Mouse (Mus musculus) kidney, postnatal 0 days (tissue): ENCODE measurements around the gene Igfbp3. TPM values are rescaled to one million over a fixed set of nuclear protein-coding genes. Genes with fewer than 3 reads are reported as not detected.

Source experiments
- ATAC-seq: fragments of 200-750 bp; cut with Nextera tagmentation; replicated peaks from 2 replicates; pipeline ENCODE4 v1.8.0; 2017; ENCODE audit warnings: low read depth, moderate number of reproducible peaks, moderate TSS enrichment, moderate library complexity; ENCODE audit not compliant: low FRiP score
- DNase-seq: peaks from one replicate; pipeline ENCODE4 v3.0.0-alpha.2; 2016; ENCODE audit warnings: low spot score
- H3K27ac ChIP-seq: fragments of 300-500 bp; sonication (generic); 2 replicates; pipeline ENCODE4 v1.5.1; 2014; ENCODE audit warnings: mild to moderate bottlenecking
- H3K27me3 ChIP-seq: fragments of 300-500 bp; sonication (generic); 2 replicates; pipeline ENCODE4 v1.6.1; 2014; ENCODE audit warnings: low read length, mixed read lengths; ENCODE audit not compliant: insufficient read depth
- H3K36me3 ChIP-seq: fragments of 300-500 bp; sonication (generic); 2 replicates; pipeline ENCODE4 v1.6.1; 2014; ENCODE audit warnings: low read length, mixed read lengths; ENCODE audit not compliant: insufficient read depth
- H3K4me1 ChIP-seq: fragments of 300-500 bp; sonication (generic); replicated peaks from 2 replicates; pipeline ENCODE4 v1.6.1; 2014; ENCODE audit warnings: antibody characterized with exemption, low read length, mixed read lengths; ENCODE audit not compliant: insufficient read depth
- H3K4me2 ChIP-seq: fragments of 300-500 bp; sonication (generic); 2 replicates; pipeline ENCODE4 v1.6.1; 2014; ENCODE audit warnings: mild to moderate bottlenecking, low read length, moderate library complexity, mixed read lengths
- H3K4me3 ChIP-seq: fragments of 300-500 bp; sonication (generic); replicated peaks from 2 replicates; pipeline ENCODE4 v1.5.1; 2014; ENCODE audit warnings: low read depth, low read length
- H3K9ac ChIP-seq: fragments of 300-500 bp; sonication (generic); 2 replicates; pipeline ENCODE4 v1.6.1; 2014; ENCODE audit warnings: low read depth, low read length
- H3K9me3 ChIP-seq: fragments of 300-500 bp; sonication (generic); replicated peaks from 2 replicates; pipeline ENCODE4 v1.6.1; 2016; ENCODE audit warnings: low read length, inconsistent platforms, mixed read lengths
- CTCF ChIP-seq: IDR thresholded peaks from 2 replicates; pipeline ENCODE4 v1.5.1; 2016; ENCODE audit warnings: antibody characterized with exemption, low read depth, mild to moderate bottlenecking, moderate library complexity
- WGBS: fragments of 180-500 bp; shearing (Covaris S2); extraction: QIAGEN DNeasy Blood & Tissue Kit; methylation state at CpG from one replicate; pipeline ENCODE4 v1.1.7; 2014; 5-methylcytosine and 5-hydroxymethylcytosine counted together
- polyA plus RNA-seq: library from polyadenylated mRNA; unstranded; fragments of >200 nt; fragmentation: Nextera tagmentation; extraction: Ambion mirVana; gene quantifications from 2 replicates; pipeline ENCODE4 v1.2.1, GENCODE M21; 2015

The Igfbp3 gene
- polyA plus RNA-seq, 1 experiment from 2014 or later: 221 TPM

DNA sequence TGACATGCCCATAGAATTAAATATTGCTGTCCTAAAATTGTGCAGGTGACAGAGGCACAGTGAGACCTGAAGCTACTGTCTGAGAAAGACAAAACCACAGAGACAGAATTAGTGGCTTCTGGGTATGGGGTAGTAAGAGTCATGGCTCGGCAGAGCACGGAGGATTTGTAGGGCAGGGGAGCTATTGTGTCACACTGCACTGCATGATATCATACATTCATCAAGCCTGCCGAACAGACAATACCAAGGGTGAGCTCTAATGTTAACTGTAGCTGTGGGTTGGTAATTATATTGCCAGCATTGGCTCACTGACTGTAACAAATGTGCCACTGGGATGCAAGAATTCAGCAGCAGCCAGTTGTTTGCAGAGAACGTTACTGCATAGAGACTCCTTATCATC, 49.3 kb downstream of the Igfbp3 start:
- WGBS: 54% methylated on average over 4 of the region's 4 CpGs
- DNase-seq (no peak), ATAC-seq (no peak)
- TF ChIP-seq CTCF: no peak
- no peaks in the 10 kb centered on the region for H3K9me3 ChIP-seq
- H3K4me3 ChIP-seq: no peak overlapping the region
- peaks cover 16% of the 10 kb centered on the region for H3K4me1 ChIP-seq
- no peak overlapping the region for H3K27ac ChIP-seq
- no peaks in the 10 kb centered on the region for H3K27me3 ChIP-seq
- H3K36me3 ChIP-seq: no peaks in the 10 kb centered on the region
- no peak overlapping the region for H3K9ac ChIP-seq
- no peak overlapping the region for H3K4me2 ChIP-seq

DNA sequence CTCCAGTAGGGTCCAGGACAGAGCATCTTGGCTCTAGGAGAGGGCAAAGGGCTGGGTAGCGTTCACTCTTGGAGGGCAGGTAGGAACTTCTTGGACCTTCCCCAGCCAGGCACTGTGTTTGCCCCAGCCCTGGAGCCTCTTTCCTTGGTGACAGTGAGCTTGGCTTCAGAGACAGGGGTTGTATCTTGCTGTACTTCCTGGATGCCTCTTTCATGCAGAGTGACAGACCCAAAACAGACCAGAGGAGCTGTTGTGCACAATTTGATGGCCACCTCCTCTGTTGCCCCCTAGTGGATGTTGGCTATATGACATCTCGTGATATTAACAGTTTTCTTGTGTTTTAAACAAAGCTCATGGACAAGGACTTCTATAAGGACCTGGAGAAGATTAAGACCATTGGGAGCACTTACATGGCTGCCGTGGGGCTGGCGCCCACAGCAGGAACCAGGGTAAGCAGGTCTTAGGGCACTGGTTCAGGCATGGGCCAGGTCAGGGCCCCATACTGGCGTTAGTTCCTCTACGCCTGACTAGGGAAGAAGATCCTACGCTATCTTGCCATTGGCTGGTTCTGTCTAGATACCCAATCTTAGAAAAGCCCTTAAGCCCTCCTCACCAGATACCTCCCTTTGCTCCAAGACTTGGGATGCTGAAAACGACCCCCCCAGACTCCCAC, 52.1 kb downstream of the Igfbp3 start:
- H3K27ac ChIP-seq: peak overlapping the region; percentile 68; the same call in 1 of the 2 replicates
- WGBS: 83% methylated on average over 8 of the region's 8 CpGs
- no peaks in the 10 kb centered on the region for H3K36me3 ChIP-seq
- no peak overlapping the region for H3K4me3 ChIP-seq
- TF ChIP-seq CTCF: peak; percentile 84
- no peak overlapping the region for H3K4me2 ChIP-seq
- H3K27me3 ChIP-seq: no peaks in the 10 kb centered on the region
- no peak overlapping the region for H3K9ac ChIP-seq
- DNase-seq: peak; percentile 79
- ATAC-seq: 0 out of 2 replicates have a peak, but pooled peaks have one; percentile 15
- peaks cover 16% of the 10 kb centered on the region for H3K4me1 ChIP-seq
- no peaks in the 10 kb centered on the region for H3K9me3 ChIP-seq

DNA sequence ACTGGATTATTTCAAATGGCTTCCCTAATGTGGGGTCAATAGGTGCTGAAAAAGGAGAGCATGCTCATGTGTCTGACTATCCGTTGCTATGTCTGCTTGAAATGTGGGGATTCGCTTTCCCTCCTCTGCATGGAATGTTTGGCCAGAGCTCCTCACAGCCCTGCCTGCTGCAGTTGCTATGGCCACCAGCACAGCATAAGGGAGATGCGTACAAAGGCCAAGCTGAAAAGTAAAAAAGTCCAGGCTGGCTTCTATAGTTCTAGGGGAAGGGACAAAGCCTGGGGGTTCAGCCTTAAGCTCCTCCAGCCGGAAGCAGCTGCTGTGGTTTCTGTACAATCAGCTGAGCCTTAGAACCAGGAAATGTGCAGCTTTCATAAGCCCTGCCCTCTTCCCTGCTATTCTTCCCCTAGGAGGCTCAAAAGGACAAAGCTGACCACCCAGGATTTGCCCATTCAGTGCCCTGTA, 53.1 kb downstream of the Igfbp3 start:
- Histone ChIP-seq H3K27me3 (no peaks in the 10 kb centered on the region), H3K9ac (no peak overlapping the region), H3K36me3 (no peaks in the 10 kb centered on the region), H3K4me1 (peaks cover 16% of the 10 kb centered on the region), H3K4me3 (no peak overlapping the region), H3K9me3 (no peaks in the 10 kb centered on the region), H3K4me2 (no peak overlapping the region), H3K27ac (peak overlapping the region; percentile 68)
- 44% methylated on average over 4 of the region's 4 CpGs for WGBS
- DNase-seq: peak; percentile 90
- no peak for TF ChIP-seq CTCF
- ATAC-seq: peak; percentile 58

DNA sequence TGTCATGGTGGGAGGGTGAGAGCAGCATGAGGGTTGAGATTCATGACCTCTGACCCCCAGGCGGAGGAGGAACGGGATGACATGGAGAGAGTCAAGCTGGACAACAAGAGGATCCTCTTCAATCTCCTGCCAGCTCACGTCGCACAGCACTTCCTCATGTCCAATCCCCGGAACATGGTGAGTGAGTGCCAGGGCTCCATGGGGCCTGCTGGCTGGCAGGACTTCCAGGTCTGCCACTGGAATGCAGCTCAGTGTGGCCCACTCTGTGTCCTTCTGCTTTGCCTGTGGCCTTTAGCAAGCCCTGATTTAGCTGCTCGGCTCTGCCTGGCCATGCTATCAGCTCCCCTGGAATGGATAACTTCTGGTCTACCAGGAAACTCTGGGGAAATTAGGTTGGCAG, 53.6 kb downstream of the Igfbp3 start:
- no peak overlapping the region for H3K4me3 ChIP-seq
- WGBS: 48% methylated on average over 6 of the region's 6 CpGs
- H3K27me3 ChIP-seq: no peaks in the 10 kb centered on the region
- no peak for TF ChIP-seq CTCF
- no peaks in the 10 kb centered on the region for H3K9me3 ChIP-seq
- DNase-seq (no peak), ATAC-seq (peak; percentile 9; the same call in 1 of the 2 replicates)
- H3K4me1 ChIP-seq: peaks cover 16% of the 10 kb centered on the region
- no peaks in the 10 kb centered on the region for H3K36me3 ChIP-seq
- no peak overlapping the region for H3K4me2 ChIP-seq
- H3K27ac ChIP-seq: peak overlapping the region; percentile 68
- no peak overlapping the region for H3K9ac ChIP-seq

DNA sequence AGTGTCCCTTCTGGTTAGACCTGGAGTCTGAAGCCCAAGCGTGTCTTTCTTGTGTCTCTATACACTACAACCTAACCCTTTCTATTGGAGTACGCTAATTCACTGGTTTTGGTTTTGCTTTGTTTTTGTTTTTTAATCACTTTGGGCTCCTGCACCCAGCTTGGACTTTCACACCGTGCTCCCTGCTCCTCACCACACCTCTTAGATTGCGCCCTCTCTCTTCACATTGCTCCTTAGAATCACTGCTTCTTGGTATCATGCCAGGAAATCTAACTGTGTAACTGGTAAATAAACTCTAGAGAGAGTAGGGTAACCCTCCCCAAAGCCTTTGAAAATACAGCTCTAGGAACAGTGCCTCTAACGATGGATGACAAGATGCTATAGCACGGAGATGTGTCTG, 55.5 kb downstream of the Igfbp3 start:
- 86% methylated on average over 6 of the region's 6 CpGs for WGBS
- ATAC-seq (no peak), DNase-seq (no peak)
- Histone ChIP-seq H3K27me3 (no peaks in the 10 kb centered on the region), H3K27ac (no peak overlapping the region), H3K9ac (no peak overlapping the region), H3K36me3 (no peaks in the 10 kb centered on the region), H3K4me1 (peaks cover 16% of the 10 kb centered on the region), H3K4me3 (no peak overlapping the region), H3K4me2 (no peak overlapping the region), H3K9me3 (no peaks in the 10 kb centered on the region)
- no peak for TF ChIP-seq CTCF

DNA sequence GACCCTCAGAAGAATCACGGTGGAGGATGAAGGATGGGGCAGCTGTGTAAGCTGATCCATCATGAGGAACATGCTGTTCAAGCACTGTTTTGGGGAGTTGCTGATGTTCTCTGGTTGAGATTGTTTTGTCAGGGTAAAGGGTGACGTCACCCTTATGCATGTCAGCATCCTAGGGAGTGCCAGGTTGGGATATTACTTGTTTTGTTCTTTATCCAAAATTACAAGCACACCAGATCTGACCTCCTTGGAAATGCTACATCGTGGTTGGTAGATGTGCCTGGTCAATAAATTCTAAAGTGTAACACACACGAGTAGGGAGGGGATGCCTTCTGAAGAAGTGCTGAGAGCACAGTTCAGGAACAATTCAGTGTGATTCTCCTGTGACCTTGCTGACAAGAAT, 57.3 kb downstream of the Igfbp3 start:
- TF ChIP-seq CTCF: no peak

More for the DNA sequence above, 57.3 kb downstream of the Igfbp3 start:
- H3K27ac ChIP-seq: no peak overlapping the region
- DNase-seq (no peak), ATAC-seq (no peak)
- no peak overlapping the region for H3K4me2 ChIP-seq
- H3K36me3 ChIP-seq: no peaks in the 10 kb centered on the region
- peaks cover 16% of the 10 kb centered on the region for H3K4me1 ChIP-seq
- H3K4me3 ChIP-seq: no peak overlapping the region
- H3K27me3 ChIP-seq: no peaks in the 10 kb centered on the region
- 25% methylated on average over 4 of the region's 4 CpGs for WGBS
- no peaks in the 10 kb centered on the region for H3K9me3 ChIP-seq
- H3K9ac ChIP-seq: no peak overlapping the region

Other genes starting within 250 kb of the Igfbp3 start
- 1.8 and 2.0 TPM in 2 replicates for gene Adcy1, start 150.4 kb downstream of the Igfbp3 start, polyA plus RNA-seq
- gene Gm11985, start 25.4 kb downstream of the Igfbp3 start, polyA plus RNA-seq: not detected in 2 replicates
- gene Igfbp1, start 16.1 kb downstream of the Igfbp3 start, polyA plus RNA-seq: 11.8 and 15.3 TPM in 2 replicates